Mouse (Mus musculus) spleen, postnatal 36 days (tissue): Measurements from ENCODE around the gene Meaf6.

Experiments used
- DNase-seq, 2 experiments: peaks; one replicate each; pipeline ENCODE4 v3.0.0; 2022; ENCODE audit warnings: low spot score in 2 of 2, mixed read lengths in 1 of 2

The Meaf6 gene

DNA sequence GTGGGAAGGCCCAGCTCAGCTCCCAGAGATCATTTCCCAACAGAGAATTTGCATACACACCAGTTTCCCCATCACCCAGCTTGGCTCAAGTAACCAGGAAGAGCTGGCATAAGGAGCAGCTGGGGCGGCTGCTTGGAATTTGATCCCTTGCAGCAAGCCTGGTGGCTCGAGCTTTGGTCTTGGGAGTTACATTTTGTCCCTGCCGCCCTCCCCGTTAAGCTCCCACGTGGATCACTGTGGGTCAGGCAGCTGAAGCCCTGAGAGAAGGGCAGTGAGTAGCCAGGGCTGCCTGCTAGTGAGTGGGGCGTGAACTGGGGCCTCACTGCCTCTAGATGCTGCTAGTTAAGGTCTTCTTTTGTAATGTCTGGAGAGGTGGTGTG, 30.8 kb downstream of the Meaf6 start:
- DNase-seq: no peak

DNA sequence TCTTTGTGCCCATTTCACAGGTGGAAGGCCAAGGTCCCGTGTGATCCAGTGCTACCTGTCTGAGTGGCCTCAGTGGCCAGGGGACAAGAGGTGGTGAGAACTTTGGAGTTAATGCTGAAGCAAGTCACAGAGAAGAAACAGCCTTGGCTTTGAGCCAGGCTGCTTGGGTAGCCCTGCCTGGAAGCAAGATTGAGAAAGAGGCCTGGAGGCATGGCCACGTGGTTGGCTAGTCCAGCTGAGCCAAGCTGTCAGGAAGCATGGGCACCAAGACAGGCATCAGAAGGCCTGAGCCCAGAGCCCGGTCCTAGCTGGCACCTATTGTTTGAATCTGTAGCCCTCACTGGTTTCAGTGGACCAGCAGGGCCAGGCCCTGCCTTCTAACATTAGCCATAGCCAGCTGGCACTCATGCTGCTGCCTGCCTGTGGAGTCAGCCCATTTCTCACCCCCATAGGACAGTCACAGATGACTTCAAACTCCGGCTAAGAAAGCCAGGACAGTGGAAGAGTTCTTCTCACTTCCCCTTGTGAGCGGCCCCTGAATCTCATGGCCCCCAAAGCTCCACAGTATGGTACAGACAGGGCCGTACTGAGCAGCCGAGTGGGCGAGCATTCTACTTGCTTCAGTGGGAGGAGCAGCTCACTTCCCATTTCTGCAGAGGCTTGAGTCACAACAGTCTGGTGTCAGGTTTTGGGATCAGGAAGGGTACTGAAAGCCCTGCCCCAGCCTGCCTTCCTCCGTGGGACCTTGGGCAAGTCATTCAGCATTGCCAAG, 31.3 kb downstream of the Meaf6 start:
- peak; percentile 78 to 82 for DNase-seq

DNA sequence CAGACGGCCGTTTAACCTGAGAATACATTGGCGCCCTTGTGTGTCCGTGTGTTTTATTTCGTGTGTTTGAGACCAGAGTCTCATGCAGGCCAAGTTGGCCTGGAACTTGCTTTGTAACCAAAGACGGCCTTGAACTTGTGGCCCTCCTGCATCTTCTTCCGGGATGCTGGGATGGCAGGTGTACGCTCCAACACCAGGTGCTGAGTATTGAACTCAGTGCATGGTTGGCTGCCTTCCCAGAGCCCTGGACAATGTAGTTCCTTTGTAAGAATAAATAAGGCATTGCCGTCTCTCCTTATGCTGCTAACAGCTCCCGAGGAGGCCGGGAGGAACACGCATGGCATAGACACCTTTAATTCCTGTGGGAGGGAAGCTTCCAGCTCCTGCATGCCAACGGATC, 32.0 kb downstream of the Meaf6 start:
- no peak for DNase-seq

DNA sequence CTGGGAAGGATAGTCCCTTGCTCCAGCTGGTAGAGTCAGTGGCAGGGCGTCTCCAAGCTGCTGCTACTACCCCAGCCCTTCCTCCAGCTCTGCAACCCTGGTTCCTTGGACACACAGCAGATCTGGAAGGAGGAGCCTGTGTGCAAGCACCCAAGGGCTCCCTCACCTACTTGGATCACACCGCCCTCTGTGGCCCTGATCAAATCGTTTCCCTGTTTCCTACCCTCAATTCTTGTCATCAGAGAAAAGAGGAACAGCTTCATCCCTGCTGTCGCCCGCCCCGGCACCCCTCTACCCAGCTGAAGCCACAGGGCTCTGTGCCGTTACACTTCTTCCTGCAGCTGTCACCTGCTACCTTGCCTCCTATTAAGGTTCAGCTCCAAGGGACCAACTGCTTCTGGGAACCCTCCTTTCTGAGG, 33.0 kb downstream of the Meaf6 start:
- DNase-seq: peak; percentile 72 to 74

DNA sequence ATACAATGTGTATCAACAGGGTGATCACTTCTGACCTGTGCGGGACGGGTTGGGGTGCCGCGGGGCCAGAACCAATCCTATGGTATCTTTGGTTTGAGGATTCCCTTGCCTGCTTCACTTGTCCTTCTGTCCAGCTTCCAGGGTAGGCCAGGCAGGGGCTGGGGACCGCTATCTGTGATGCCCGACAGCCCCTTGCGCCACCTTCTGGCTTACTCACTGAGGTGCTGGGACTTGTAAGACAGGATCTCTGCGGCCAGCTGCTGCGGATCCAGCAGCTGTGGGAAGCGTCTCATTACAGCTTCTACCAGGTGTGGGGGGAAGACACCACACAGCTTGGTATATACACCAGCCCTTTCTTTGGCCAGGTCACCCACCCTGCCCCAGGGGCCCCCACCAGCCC, 34.1 kb downstream of the Meaf6 start:
- no peak for DNase-seq

DNA sequence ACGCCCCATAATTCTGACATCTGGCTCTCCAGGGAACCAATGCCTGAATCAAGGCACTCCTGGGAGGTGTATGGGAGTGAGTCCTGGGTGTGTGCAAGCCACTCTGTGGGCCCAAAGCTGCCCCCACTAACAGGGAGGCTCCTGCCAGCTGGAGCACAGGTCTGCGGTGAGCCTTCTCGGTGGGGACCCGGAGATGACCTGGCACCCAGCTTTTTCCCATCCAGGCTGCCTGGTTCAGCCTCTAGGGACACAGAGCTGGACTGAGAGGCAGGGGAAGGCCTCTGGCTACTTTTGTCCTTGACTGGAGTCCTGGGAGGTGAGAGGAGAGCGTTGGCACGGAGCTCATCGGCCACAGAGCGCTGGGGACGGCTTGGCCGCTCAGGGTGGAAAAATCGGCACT, 34.8 kb downstream of the Meaf6 start:
- no peak for DNase-seq

DNA sequence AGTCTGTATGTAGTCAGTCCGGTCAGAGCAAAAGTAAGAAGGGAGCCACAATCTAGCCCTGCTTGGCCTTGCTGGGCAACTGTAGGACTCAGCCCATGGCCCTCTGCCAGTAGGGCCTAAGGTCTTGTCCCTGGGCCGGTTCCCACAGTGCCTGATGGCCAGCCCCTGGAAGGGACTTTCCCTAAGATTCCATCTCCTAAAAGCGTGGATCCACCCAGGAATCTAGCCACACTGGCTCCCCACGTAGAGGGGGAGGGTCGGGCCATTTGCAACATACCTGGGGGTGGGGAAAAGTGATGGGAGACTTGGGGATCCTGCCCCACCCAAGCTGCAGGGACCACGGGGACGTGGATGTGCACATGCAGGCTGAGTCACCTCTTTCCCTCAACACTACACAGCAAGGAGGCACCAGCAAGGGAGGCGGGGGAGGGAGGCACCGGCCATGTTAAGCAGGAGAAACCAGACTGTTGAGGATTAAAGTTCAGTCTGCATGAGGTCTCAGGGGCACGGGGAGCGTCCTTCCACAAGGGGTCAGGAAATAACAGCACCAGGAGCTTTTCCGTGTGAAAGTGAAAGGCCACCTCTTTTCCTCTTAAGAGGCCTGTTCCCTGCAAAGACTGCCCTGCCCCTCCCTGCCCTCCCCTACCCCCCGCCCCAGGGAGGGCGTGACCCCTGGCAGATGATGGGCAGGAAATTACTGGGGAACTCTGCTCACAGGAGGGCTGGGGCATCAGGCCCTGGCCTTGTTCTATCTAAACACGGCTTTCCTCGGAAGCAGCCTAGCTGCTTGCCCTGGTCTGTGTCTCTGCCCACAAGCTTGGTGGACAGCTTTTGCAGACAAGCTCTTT, 37.7 kb downstream of the Meaf6 start:
- DNase-seq: peak; percentile 77

DNA sequence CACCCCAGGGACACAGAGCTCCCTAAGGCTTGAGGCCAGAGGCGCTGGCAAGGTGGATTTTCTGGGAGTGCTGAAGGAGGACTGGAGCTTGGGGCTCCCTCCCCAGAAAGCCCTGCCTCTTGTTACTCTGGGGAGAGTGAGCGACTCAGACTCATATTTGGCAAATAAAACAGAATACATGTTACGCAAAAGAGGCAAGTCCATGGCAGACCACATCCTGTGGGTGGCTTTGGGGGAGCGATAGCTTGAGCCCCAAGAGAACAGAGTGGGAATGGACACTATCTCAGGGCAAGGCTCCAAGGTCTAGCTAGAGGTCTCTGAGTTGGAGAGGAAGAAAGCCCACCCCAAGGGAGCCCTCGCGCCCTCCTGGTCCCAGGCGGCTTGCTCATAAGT, 38.3 kb downstream of the Meaf6 start:
- DNase-seq: peak; percentile 57 to 64

DNA sequence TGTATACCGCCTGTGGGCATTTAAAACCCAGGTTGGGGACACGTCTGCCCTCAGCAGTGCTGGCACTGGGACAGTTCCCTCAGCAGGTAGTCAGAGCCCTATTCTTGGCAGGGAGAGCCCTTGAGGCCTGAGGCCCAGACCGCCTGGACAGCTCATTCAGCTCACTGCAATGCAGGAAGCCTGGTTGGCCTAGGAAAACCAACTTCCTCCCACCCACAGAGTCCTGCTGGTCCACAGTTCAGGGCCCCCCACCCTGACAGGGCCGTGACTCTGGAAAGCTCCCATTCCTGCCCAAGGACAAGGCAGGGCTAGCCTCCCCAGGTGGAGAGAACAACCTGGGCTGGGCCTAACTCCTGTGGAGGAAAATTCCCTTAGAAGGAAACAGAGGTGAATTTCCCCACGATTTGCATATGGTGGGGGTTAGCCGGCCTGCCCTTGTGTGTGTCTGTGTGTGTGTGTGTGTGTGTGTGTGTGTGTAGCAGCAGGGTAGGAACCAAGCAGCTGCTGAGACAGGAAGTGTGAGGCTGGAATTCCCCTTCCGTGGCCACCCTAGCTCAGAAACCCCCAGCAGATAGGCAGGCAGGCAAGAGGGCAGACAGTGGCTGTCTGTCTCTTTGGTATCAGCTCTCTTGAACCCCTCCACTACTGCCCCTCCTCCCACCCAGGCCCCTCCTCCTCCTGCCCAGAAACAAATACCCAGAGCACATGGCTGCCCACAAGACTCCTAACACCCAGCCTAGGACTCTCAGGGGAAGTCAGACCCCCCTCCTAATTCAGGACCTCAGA, 39.7 kb downstream of the Meaf6 start:
- peak; percentile 93 to 94 for DNase-seq

DNA sequence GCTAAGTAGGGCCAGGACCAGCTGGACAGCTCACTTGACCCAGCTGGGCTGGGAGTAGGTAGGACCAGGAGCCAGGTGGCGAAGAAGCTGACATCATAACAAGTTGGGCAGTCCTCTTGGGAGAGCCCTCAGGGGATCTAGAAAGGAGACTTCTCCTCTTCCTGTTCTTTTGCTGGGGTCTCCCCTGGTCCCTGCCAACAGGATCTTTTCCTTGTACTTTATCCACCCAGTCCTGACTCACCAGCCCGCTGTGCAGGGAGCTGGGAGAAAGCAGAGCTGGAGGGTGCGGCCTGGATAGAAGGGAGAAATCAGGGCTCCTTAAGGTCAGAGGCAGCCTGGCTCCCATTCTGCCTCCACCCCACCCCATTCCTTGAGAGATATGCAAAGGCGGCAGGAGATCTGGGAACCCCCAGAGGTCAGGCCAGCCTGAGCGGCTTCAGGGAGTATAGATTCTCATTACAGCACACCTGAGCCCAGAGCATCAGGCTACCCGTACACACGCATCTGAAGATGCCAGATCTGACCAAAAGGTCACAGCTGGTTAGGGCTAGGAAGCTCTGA, 40.5 kb downstream of the Meaf6 start:
- no peak for DNase-seq

DNA sequence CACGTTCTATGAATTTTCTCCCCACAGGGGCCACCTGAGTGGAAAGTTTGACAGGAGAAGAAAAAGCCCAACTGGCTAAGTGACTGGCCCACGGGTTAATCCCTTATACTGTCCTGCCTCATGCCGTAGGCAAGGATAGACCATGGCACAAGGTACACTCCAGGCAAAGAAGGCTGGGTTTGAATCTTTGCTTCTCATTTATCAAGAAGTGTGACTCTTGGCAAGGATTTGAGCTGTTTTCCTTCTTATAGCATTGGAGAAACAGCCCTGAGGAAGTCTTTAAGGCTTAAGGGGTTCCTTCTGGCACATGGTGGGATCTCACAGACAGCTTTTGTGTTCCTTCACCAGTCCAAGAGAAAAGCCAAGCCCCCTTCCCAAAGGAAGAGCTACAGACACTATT, 41.3 kb downstream of the Meaf6 start:
- DNase-seq: no peak

DNA sequence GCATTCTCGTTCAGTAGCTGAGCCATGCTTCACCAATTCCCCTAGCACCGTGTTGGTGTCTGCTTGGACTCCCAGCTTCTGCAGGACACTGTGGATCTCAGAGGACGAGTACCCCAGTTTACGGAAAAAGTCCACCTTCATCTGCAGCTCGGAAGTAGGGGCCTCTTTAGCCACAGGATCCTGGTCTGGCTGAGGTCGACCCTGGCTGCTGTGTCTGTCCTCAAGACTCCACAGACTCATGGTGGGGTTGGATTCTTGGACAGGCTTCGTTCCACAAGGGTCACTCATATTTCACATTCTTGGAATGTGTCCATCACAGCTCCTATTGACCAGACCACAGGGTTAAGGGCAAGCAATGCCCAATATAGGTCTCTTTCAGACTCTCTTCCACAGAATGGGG, 41.8 kb downstream of the Meaf6 start:
- DNase-seq: no peak

DNA sequence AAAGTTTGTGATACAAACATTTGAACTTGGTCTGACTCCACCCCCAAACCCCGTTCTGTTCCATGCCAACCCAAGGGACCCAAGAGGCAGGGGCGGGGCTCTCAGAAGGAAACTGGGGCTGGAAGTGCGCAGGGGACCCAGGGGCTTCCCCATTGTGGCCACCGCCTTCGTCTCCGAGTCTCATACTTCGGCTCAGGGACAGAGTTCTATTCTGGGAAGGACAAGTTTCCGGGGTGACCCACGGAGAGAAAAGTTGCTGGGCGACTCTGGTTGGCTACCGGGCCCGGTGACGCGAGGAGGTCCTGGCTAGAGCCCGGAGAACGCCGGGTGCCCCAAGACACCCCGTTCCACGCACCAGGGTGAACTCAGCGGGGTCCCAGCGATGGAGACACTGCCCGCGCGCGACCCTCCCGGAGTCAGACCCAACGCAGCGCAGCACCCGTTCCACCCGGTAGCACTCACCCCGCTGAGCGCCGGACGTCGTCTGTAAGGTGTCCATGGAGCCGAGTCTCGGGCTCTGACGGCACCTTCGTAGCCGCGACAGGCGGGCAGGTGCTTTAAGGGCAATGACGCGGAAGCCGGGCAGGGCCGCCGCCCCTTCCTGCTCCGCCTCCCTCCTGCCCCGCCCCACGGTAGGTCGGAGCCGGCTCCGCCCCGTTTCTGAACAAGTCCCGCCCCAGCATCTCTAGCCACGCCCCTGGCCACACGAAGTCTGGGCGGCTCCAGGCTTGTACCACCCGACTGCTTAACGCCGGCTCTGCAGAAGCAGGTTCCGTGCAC, 42.6 kb downstream of the Meaf6 start, which contains the start of gene Zc3h12a:
Gene Zc3h12a (minus strand): TSS at position 536 of the 780 bp plus-strand sequence.
- peak; percentile 93 for DNase-seq

DNA sequence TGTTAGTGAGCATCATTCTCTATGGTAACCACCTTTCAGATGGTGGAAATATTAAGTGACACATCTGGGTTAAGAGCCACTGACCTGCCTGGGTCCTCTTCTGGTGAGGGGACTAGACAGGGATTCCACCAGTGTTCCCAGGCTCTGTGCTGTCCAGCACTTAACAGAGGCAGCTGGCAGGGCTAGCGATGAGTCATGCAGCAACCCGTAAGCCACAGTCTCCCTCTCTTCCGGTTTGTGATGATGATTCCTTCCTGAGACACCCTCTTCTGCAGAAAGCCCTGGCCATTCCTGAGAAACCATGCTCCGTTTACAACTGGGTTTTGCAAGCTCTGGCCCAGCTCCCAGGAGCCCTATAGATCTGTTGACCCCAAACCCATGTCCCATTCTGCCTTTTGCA, 46.6 kb downstream of the Meaf6 start:
- no peak for DNase-seq

DNA sequence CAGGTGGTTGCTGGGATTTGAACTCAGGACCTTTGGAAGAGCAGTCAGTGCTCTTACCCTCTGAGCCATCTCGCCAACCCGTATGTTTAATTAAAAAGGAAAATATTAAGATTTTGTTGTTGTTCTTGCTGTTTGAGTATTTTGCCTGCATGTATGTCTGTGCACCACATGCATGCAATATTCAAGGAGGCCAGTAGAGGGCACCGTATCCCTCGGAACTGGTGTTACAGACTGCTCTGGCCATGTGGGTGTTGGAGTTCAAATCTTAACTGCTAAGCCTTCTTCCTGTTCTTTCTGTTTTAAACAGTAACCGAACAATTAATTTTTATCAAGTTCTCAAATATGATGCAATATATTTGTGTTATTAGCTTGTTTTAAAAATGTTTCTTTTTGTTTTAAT, 47.5 kb downstream of the Meaf6 start:
- DNase-seq: peak; percentile 58 to 69

DNA sequence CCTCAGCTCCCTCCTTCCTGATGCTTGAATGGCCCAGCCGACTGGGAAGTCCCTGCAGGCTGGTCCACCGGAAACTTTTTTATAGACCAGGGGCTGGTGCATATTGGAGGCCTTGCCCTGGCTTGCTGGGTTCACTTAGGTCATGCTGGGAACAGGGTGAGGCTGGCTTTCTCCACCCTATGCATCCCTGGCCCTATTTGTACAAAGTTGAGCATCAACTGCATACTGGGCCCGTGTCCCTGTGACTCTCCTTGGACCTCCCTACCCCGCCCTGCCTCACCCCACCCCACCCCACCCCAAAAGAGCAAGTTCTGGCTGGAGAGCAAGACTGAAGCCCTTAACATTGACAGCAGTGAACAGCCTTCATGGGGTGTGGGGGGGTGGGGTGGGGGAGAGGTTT, 49.3 kb downstream of the Meaf6 start:
- no peak for DNase-seq

DNA sequence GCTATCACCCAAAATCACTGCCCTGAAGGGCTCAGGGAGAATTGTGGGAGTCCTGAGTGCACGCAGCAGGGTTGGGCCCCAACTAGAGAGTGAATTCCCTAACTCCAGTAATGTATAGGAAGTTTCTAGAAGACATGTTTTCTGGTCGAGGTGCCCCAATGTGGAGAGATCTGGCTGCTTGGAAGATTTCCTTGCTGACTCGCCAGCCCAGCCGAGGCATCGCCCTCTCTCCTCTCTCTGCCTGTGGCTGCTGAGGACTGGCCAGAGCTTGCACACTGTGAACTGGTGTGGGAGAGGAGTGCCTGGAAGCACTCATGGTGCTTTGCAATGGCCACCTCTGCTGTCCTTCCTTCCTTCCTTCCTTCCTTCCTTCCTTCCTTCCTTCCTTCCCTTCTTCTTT, 49.7 kb downstream of the Meaf6 start:
- no peak for DNase-seq

DNA sequence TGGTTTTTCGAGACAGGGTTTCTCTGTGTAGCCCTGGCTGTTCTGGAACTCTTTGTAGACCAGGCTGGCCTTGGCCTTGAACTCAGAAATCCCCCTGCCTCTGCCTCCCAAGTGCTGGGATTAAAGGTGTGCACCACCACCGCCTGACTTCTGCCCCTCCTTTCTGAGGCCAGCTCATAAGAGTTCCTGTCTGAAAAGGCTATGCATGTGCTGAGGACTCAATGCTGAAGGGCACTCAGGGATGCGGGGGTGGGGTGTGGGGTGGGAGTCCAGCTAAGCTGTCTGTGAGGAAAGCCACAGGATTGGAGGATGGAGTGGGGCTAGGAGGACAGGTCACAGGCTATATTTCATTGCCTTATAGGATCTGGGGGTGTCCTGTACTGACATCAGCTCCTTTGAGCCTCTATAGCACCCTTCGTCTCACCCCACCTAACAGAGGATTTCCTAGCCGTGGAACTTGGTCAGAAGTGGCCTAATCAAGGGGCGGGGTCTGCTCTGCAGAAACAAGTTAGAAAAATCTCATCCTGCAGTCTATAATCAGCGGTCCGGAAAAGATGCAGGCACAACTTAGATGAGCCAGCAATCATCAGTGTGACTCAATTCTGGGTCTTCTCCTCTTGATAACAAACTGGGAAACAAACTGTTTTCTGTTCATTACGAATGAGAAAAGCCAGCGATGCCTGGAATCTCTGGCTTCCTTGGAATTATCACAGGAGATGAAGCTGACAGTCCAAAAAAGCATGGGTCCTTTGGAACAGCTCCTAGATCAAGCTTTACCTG, 50.3 kb downstream of the Meaf6 start:
- no peak for DNase-seq

DNA sequence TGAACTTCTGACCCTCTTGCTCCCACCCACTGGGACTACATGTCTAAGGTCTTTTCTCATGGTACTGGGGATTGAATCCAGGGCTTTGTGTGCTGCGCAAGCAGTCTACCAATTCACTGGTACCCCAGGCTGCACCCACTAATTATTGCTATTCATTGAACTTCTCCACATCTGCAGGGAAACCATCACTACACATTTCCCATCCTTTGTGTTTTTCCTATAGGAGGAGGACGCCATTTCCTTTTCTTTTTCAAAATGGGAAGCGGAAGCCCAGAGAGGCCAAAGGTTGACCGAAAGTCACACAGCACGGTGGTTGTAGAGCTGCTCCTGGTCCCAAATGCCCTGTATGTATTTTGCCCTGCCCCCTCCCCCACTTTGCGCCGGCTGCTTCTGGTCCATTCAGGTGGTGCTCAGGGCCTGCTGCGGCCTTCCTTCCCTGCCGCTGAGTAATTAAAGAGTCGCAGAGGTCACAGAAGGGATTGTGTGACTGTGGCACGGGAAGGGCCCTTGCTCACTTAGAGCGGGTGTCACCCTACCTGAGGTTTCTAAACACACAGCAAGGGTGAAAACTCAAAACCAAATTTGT, 51.5 kb downstream of the Meaf6 start:
- no peak for DNase-seq

DNA sequence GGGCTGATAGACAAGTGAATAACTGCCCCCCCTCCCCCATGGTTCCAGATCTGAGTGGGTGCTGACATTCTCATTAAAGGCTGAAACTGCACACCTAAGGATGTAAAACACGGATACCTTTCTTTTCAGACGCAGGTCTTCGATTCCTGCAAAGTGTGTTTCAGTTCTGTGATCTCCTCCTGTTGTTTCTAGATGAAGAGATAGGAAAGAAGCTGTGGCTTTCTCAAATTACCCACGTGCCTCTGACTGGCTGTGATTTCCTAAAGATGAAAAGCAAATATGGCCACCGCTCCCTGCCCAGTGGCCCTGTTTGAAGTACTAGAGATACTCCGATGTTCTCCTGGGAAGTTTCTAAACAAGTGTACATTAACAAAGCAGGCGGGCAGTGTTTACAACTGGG, 53.4 kb downstream of the Meaf6 start:
- no peak for DNase-seq
